Mouse (Mus musculus) urinary bladder, postnatal 14 days (tissue): Measurements from ENCODE around the gene Olfr94.
"Not testable (repeated sequence)": the region's sequence is repeated elsewhere in the genome, so short reads cannot be mapped to it uniquely, and the experiment has no call there.

Source experiments
- DNase-seq: peaks from one replicate; pipeline ENCODE4 v3.0.0; 2021; ENCODE audit warnings: low spot score

Olfr94 gene

DNA sequence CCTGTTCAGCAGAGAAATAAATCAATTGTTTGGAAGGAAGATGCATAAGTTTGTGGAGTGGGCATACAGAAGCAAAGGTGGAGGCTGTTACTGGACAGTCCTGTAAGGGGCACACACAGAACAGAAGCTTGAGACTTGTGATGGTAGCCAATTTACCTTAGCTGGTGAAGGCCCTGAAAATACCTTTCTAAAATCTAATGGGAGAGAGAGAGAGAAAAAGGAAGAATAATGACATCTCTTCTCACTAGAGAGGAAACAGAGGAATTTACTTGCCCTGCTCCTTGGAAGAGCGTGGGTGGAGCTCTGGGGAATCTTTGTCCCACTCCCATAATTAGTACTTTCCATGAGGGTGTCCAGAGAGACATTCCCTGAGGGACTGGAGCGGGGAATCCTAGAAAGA, at the start of gene Olfr94:
Gene Olfr94, minus strand, starts transcription at position 101 of the 400 bp plus-strand sequence.
- no peak for DNase-seq

DNA sequence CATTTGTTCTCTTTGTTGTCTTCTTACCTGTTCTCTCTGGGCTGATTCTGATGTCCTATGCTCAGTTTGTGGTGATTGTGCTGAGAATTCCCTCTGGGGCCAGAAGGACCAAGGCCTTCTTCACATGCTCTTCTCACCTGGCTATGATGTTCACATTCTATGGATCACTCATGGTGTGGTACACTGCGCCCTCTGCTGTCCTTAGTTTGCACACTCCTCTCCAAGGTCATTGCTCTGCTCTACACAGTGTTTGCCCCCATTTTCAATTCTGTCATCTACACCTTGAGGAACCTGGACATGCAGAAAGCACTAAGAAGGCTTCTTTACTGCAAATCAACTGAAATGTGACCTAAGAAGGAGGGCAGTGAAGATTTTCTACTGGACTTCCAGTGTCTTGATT, 49.8 kb upstream of the Olfr94 start:
- peak; percentile 10 for DNase-seq

GRCm38 (mm10) chr17:37249460-37249859, 48.7 kb upstream of the Olfr94 start:
- no peak for DNase-seq

DNA sequence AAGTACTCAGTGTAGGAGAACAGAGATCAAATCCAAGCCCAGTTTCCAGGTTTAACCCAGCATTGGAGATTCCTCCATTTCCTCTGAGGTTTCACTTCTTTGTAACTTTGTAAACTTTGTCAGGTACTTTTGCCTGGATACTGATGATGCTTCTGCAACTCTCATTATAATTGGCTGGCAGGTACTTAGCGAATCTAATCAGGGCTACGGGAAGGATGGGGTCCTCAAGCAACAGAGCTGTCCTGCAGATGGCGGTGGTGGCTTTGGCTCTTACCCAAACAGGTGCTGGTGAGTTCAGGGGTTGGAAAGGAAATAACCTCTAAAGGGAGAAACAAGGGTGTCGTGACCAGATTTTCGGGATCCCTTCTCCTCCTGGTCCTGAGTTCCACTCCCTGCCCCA, 45.9 kb upstream of the Olfr94 start:
- DNase-seq = peak; percentile 29

DNA sequence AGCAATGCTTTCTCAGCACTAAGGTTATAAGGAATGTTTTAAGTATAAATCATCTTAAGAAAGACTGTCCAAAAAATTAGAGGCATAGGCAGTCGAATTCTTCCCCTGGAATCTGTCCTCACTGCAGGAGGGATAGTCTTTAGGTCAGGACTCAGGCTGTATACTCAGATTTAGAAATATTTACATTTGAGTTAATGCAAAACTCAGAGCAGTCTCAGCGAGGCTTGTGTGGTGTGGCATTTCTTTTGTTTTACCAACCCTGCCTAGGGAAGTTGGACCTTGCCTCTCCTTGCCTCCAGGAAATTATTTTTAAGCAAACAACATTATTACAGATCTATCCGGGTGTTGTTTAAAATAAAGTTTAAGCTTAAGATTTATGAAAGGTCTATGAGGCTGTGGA, 41.4 kb upstream of the Olfr94 start:
- DNase-seq = no peak

DNA sequence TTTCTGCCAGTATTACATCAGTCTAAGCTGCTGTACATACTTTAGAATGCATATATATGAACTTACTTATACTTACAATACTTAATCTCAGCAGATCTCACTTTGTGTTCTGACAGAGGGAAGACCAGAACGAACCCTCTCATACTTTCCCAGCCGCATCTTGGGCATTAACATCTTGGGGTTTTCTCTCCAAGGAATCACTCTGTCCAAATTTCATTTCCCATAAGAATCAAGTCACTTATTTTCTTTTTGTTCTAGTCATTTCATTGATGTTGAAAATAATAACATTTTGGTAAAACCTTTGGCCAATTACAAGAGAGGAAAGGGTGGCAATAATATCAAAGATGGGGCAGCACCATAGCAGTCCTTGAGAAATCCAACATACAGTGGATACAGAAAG, 36.4 kb upstream of the Olfr94 start, which contains the start of gene Olfr97:
Gene Olfr97, minus strand, starts transcription at position 101 of the 400 bp plus-strand sequence.
- DNase-seq = not testable (repeated sequence)

GRCm38 (mm10) chr17:37221879-37222278, 21.1 kb upstream of the Olfr94 start:
- no peak for DNase-seq

DNA sequence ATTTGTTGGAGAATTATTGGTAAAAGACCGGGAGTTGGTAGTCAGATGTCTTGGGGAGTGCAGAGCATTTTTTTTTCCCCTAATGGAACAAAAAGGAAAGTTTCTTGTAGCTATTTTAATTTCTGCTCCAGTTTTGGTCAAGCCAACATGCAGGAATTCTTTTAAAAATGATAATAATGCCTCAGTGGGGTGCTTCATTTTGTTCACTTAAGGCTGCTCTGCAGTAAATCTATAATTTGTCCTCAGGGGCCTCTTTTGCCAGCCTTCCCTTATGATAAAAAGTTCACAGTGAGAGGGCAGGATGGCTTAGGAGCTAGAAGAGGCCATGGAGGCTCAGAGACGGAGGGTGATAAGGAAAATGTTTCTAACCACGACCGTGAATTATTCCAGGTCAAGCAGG, 19.1 kb upstream of the Olfr94 start, which contains the start of gene Olfr96:
Gene Olfr96, plus strand, starts transcription at position 301 of the 400 bp plus-strand sequence.
- no peak for DNase-seq

DNA sequence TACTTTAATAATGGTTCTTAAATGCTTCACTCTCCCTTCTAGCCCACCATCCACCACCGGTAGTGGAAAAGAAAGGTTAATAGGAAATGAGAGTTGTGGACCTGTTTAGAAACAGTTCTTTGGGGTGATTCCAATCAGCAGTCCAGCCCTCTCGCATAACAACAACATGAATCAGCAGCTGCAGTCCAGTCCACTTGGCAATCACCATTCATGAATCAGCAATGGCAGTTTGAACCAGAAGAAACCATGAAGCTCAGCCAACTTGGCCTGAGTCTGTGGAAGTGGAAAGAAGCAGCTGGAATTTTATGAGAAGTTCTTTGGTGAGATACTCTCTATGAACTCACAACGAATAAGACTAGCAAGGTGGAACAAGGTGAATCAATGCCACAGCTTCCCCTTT, 17.7 kb upstream of the Olfr94 start:
- peak; percentile 15 for DNase-seq

DNA sequence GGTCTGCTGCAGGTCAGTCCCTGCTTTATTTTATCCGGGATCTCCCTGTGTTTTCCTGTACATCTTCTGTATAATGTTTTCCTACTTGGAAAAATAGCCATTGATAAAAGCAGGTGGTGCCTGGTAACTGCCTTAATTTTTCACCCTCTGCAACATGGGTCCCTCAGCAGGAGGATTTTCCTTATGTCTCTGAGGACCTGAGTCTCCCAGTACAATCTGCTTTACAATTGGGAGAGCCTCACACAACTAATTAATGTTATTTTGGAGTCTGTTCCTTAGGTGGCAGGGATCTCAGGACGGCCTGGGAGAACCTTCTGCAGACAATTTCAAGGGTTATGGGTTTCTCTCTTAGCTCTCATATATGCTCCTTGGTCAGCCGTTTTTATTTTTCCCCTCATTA, 12.2 kb upstream of the Olfr94 start, which contains the start of gene Olfr95:
Gene Olfr95, minus strand, starts transcription at position 101 of the 400 bp plus-strand sequence.
- no peak for DNase-seq

DNA sequence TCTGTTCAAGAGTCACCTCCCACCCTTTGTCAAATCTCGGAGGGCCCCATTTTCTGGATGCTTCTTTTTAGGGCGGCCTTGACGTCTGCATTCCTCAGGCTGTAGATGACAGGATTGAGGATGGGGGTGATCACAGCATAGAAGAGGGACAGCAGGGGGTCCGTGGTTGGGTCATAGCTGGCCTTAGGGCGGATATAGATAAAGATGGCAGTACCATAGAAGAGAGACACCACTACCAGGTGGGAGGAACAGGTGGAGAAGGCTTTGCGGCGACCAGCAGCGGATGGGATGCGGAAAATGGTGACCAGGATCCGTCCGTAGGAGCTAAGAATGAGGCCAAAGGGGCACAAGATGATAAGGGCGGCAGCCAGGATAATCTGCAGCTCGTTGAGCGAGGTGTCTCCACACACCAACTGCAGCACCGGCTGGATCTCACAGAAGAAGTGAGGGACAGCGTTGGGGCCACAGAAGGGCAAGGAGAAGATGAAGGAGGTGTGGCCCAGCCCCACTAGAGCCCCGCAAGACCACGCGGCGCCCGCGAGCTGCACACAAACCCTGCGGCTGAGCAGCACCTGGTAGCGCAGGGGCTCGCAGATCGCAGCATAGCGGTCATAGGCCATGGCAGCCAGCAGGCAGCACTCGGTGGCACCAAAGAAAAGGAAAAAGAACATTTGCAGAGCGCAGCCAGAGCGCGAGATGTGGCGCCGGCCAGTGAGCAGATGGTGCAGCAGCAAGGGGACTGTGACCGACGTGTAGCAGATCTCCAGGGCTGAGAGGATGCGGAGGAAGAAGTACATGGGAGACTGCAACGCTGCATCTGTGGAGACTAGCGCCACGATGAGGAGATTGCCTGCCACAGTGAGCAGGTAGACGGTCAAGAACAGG, 10.3 kb upstream of the Olfr94 start:
- no peak for DNase-seq

- no peak for DNase-seq
Measured at GRCm38 (mm10) chr17:37203917-37204236, 3.1 kb upstream of the Olfr94 start.

DNA sequence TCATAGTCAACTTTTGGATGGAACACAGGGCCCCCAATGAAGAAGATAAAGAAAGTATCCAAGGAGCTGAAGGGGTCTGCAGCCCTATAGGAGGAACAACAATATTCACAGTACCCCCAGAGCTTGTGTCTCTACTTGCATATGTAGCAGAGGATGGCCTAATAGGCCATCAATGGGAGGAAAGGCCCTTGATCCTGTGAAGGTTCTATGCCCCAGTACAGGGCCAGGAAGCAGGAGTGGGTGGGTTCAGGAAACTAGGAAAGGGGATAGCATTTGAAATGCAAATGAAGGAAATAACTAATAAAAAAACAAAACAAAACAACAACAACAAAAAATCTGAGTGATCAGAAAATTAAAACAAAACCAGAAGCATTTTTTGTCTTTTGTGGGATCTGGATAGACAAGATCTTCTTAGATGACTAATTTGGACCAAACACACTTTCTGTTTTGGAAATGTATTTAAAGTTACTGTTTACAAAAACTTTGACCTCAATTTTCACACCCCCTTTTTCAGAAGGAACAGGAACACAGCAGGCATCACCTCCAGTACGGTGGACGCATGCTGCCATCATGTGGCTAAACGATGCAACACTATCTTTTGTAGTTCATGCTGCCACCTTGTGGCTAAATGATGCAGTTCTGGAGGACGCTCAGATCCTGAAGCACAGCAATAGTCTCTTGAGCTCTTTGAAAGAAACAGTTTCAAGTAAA, 2.6 kb upstream of the Olfr94 start:
- peak; percentile 83 for DNase-seq

DNA sequence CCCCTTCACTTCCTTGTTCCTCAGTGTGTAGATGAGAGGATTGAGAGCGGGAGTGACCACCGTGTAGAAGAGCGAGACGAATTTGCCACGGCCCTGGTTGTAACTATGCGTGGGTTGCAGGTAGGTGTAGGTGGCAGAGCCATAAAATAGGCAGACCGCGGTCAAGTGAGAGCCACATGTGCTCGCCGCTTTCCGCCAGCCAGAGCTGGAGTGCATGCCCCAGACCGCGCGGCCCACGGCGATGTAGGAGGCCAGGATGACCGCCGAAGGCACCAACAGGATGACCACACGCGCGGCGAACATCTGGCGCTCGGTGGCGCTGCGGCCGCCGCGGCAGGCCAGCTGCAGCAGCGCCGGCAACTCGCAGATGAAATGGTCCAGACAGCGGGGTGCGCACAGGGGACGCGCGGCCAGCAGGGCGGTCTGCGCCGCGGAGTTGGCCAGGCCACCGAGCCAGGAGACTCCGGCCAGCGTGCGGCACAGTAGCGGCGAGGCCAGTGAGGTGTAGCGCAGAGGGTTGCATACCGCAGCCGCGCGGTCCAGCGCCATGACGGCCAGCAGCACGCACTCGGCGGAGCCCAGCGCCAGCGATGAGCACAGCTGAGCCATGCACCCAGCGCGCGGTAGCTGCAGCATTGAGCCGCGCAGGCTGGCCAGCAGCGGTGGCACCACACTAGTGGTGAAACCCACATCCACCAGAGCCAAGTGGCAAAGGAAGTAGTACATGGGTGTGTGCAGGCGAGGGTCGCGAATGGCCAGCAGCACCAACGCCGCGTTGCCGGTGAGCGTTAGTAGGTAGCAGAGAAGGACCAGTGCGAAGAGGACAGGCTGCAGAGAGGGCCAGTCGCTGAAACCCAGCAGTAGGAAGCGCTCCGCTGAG, 3.7 kb downstream of the Olfr94 start:
- DNase-seq = peak; percentile 12

DNA sequence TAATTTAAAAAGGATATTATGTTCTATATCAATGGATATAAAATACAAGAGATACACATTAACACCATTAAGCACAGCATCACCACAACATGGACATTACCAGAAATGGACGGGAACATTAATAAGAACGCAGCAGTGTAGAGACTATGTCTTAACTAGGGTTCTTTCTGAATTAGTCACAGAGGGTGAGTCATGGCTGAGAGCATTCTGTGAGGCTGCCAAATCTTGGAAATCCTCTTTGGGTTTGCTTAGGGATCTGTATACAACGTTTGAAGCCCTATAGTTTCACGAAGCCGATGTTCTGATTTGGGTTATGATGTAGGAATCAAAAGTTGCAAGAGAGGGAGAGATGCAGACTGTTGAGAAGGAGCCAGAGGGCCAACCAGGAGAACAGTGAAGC, 6.0 kb downstream of the Olfr94 start:
- peak; percentile 22 for DNase-seq

DNA sequence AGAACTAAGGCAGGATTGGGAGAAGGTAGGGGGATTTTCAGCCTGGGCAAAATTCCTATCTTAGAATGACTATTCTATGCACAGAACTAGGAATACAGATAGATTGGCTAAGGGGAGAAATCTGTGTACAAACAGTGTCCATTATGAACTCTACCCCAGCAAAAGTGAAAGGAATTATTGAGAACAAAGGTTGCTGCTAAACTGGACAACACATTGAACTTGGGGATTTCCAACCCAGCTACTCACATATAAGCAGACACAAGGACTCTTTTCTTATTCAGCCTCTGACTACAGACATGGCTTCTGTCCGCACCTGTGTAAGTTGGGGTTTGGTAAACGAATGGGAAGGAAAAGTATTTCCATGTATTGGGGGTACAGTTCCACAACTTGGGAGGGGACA, 7.1 kb downstream of the Olfr94 start, which contains the start of gene Ubd:
Gene Ubd, plus strand, starts transcription at position 237 of the 400 bp plus-strand sequence.
- no peak for DNase-seq

GRCm38 (mm10) chr17:37193032-37193431, 7.8 kb downstream of the Olfr94 start:
- no peak for DNase-seq

DNA sequence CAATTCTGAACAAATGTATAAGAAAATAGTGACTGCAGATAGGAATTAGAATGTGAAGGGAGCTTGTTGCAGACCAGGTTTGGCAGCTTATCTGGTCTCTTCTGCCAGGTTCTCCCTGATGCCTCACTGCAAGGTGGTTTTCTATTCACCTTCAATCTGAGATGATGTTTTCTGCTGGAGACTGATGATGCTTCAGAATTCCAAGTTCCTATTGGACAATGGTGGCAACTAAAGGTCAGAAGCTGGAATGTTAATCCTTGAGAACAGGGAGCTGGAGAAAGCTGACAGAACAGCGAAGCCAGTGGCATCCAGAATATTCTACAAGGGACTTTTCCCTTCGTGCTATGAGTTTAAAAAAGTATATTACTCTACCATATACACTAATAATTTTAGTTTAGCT, 10.1 kb downstream of the Olfr94 start:
- DNase-seq = peak; percentile 30

- peak; percentile 17 for DNase-seq
Measured at GRCm38 (mm10) chr17:37185474-37185873, 15.3 kb downstream of the Olfr94 start.

DNA sequence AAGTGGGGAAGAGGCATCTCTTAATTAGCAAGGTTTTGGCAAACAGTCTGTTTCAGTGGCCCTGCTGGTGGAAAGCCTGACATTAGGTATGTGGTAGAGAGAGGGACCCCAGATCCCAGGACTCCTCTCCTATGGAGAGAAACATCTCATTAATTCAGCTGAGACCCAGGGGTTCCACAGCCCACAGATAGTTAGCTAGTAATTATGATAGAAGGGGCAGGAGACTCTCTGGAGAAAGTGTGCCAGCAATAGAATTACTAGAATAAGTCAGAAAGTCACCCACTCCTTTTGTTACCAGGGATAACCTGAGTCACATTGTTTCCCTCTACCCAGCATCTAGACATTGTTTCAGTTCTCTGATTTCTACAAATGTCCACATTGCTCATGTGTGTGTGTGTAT, 39.4 kb downstream of the Olfr94 start, which contains the start of gene Olfr93:
Gene Olfr93, minus strand, starts transcription at position 101 of the 400 bp plus-strand sequence.
- no peak for DNase-seq
